Mouse (Mus musculus): ENCODE results near the gene Foxi2. TPM values are rescaled to one million over a fixed set of nuclear protein-coding genes. Genes with fewer than 3 reads are reported as not detected.

Gene Foxi2
- total RNA-seq (2012; rRNA removed) (not detected in 2 replicates), total RNA-seq (2014; rRNA removed) (not detected in 2 replicates), polyA plus RNA-seq (2012; ENCODE audit: insufficient read length, low read depth) (not detected in 2 replicates)

DNA sequence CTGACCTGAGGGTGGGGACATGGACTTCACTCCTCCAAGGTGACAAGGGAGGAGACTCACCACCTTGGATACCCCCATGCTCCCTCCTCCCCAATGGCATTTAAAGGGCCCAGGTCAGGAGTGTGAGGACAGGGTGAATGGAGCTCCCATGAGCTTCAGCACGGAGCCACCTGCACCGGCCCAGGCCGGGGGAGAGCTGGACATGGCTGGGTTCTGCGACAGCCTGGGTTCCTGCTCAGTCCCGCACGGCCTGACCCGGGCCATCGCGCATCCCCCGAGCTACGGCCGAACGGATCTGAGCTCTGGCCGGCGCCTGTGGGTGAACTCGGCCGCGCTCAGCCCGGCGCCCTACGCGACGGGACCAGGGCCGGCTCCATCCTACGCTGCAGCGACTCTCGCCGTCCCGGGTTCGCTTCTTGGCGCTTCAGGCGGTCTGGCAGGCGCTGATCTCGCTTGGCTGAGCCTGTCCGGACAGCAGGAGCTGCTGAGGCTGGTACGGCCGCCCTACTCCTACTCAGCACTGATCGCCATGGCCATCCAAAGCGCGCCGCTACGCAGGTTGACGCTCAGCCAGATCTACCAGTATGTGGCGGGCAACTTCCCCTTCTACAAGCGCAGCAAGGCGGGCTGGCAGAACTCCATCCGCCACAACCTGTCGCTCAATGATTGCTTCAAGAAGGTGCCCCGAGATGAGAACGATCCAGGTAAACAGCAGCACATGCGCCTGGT, at the start of gene Foxi2:
Gene Foxi2, plus strand, starts transcription at position 72 of the 729 bp plus-strand sequence.
- Histone ChIP-seq H3K9ac (ENCODE audit: insufficient read depth, low read depth) (no peak within 1 kb of the TSS), H3K79me2 (replicated peaks; ENCODE audit: control insufficient read depth, extremely low read depth, insufficient read depth, poor library complexity, severe bottlenecking) (no peaks in the 10 kb centered on the region), H3K27ac (ENCODE audit: insufficient read depth, low read depth) (no peak within 1 kb of the TSS), H3K4me2 (ENCODE audit: insufficient read depth, low read depth, poor library complexity, severe bottlenecking) (no peak within 1 kb of the TSS), H3K4me1 (ENCODE audit: control insufficient read depth in 1 of 2, insufficient read depth in 2 of 2) (no peaks in the 10 kb centered on the region), H3K4me3 (replicated peaks in 1 of 3; ENCODE audit: low read depth in 2 of 3, low read length in 2 of 3, poor library complexity in 1 of 3) (no peak within 1 kb of the TSS), H3K27me3 (replicated peaks) (peaks cover 78% of the 10 kb centered on the region), H3K36me3 (replicated peaks in 1 of 2; ENCODE audit: control insufficient read depth in 1 of 2, insufficient read depth in 1 of 2, low read length in 1 of 2) (no peaks in the 10 kb centered on the region), H3K9me3 (replicated peaks; ENCODE audit: low read length) (peaks cover 4% of the 10 kb centered on the region)
- in situ Hi-C loops (cut with MboI; ENCODE audit: low pct_ligation_motif_present, low pct_unique_long_range_greater_than_20kb, low sequenced_read_pairs) (no loop called here), dilution Hi-C loops (cut with MboI; ENCODE audit: extremely low pct_ligation_motif_present, extremely low pct_unique_long_range_greater_than_20kb, low sequenced_read_pairs) (no loop called here)
- TF ChIP-seq SMC3 (IDR thresholded peaks at IDR 0.05; ENCODE audit: low read depth, low read length) = no peak
- no peak for TF ChIP-seq IRF4 (IDR thresholded peaks at IDR 0.05; ENCODE audit: low read depth, low read length)
- TF ChIP-seq MAFK (IDR thresholded peaks at IDR 0.05; ENCODE audit: insufficient replicate concordance, low read length) = no peak
- no peak for DNase-seq (ENCODE audit: extremely low read depth)

GRCm38 (mm10) chr7:135364606-135365005, 45.5 kb upstream of the Foxi2 start:
- H3K79me2 ChIP-seq (replicated peaks; ENCODE audit: control insufficient read depth, extremely low read depth, insufficient read depth, poor library complexity, severe bottlenecking) = no peaks in the 10 kb centered on the region
- H3K4me2 ChIP-seq (ENCODE audit: insufficient read depth, low read depth, poor library complexity, severe bottlenecking) = no peak overlapping the region
- H3K36me3 ChIP-seq (replicated peaks in 1 of 2; ENCODE audit: control insufficient read depth in 1 of 2, insufficient read depth in 1 of 2, low read length in 1 of 2) = no peaks in the 10 kb centered on the region
- H3K27ac ChIP-seq (ENCODE audit: insufficient read depth, low read depth) = no peak overlapping the region
- in situ Hi-C loops (cut with MboI; ENCODE audit: low pct_ligation_motif_present, low pct_unique_long_range_greater_than_20kb, low sequenced_read_pairs) = no loop called here
- TF ChIP-seq CTCF (conservative IDR thresholded peaks at IDR 0.05 in 1 of 2, IDR thresholded peaks at IDR 0.05 in 1 of 2; ENCODE audit: low read depth in 2 of 2, low read length in 2 of 2) (no peak), CHD1 (IDR thresholded peaks at IDR 0.05; ENCODE audit: low read depth, low read length) (no peak), KAT2A (IDR thresholded peaks at IDR 0.05; ENCODE audit: insufficient replicate concordance, low read length) (no peak), SIN3A (IDR thresholded peaks at IDR 0.05; ENCODE audit: low read length) (no peak), ZMIZ1 (IDR thresholded peaks at IDR 0.05; ENCODE audit: low read depth, low read length) (no peak), TBP (conservative IDR thresholded peaks at IDR 0.05; ENCODE audit: low read depth, low read length) (no peak), MYC (IDR thresholded peaks at IDR 0.05; ENCODE audit: low read depth, low read length) (no peak), UBTF (IDR thresholded peaks at IDR 0.05; ENCODE audit: low read depth, low read length) (no peak), RAD21 (IDR thresholded peaks at IDR 0.05; ENCODE audit: low read depth, low read length) (no peak), ZKSCAN1 (IDR thresholded peaks at IDR 0.05; ENCODE audit: borderline replicate concordance, low read depth, low read length) (no peak), MAFK (IDR thresholded peaks at IDR 0.05; ENCODE audit: insufficient replicate concordance, low read length) (no peak), TCF12 (IDR thresholded peaks at IDR 0.05; ENCODE audit: low read depth, low read length) (no peak), JUN (IDR thresholded peaks at IDR 0.05; ENCODE audit: insufficient read depth, low read depth, low read length) (no peak)
- H3K4me1 ChIP-seq (ENCODE audit: control insufficient read depth in 1 of 2, insufficient read depth in 2 of 2) = no peaks in the 10 kb centered on the region
- peaks cover 73% of the 10 kb centered on the region for H3K27me3 ChIP-seq (replicated peaks)
- H3K9me3 ChIP-seq (replicated peaks; ENCODE audit: low read length) = no peaks in the 10 kb centered on the region
- H3K4me3 ChIP-seq (replicated peaks in 1 of 3; ENCODE audit: low read depth in 2 of 3, low read length in 2 of 3, poor library complexity in 1 of 3) = no peak overlapping the region
- dilution Hi-C loops (cut with MboI; ENCODE audit: extremely low pct_ligation_motif_present, extremely low pct_unique_long_range_greater_than_20kb, low sequenced_read_pairs) = no loop called here
- DNase-seq (ENCODE audit: extremely low read depth) = no peak
- no peak overlapping the region for H3K9ac ChIP-seq (ENCODE audit: insufficient read depth, low read depth)
